Mouse (Mus musculus) liver, adult 2 months (tissue): ENCODE data around the gene Utp18.

Experiments used
- CTCF ChIP-seq: fragments of 200-500 bp; IDR thresholded peaks from 2 replicates; pipeline ENCODE4 v1.5.1; 2011; ENCODE audit warnings: low read depth, low read length, control low read depth
- POLR2A ChIP-seq: fragments of 200-500 bp; IDR thresholded peaks from 2 replicates; pipeline ENCODE4 v1.6.1; 2011; ENCODE audit warnings: low read length, control low read depth; ENCODE audit not compliant: insufficient read depth; ENCODE audit errors: extremely low read depth

- TF ChIP-seq CTCF (no peak), POLR2A (no peak)
These were observed 72.6 kb downstream of the Utp18 start for GRCm38 (mm10) chr11:93812955-93813354.
